Mouse (Mus musculus): ENCODE results near the gene Gm20835. TPM values are rescaled to one million over a fixed set of nuclear protein-coding genes. Genes with fewer than 3 reads are reported as not detected.

Gene Gm20835
- total RNA-seq (2023): not detected in 4 replicates

DNA sequence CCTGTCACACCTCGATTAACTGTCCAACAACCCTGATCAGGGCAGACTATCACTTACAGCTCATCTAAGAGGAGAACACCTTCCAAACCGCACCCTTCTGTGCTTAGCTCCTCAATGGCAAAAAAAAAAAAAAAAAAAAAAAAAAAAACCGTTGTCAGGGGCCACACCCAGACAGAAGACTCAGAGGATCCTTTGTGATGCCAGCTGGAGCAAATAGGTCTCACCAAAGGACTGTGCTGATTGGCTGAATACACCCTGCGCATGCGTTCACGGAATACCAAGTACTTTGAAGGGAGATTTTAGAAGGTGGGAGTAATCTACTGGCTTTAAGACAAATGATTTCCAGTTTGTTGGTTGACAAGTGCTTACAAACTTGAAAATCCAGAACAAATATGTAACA is at the start of gene Gm20835:
Gene Gm20835, minus strand, starts transcription at position 101 of the 400 bp plus-strand sequence.

Measured in B cell, adult 62 days (primary cell).